Mouse (Mus musculus): ENCODE measurements around the gene Pus10. TPM values are rescaled to one million over a fixed set of nuclear protein-coding genes. Genes with fewer than 3 reads are reported as not detected.
A peak's percentile ranks its signal among the peaks of the same experiment; 100 is the strongest.

Pus10 gene
- polyA plus RNA-seq (2016; fragmentation: Nextera tagmentation; extraction: Ambion mirVana), result 23.8 and 24.9 TPM in 2 replicates

- Histone ChIP-seq H3K4me2 (peak within 1 kb of the TSS; percentile 67), H3K9me3 (no peaks in the 10 kb centered on the region), H3K9ac (peak within 1 kb of the TSS; percentile 90), H3K4me1 (peaks cover 16% of the 10 kb centered on the region), H3K27me3 (no peaks in the 10 kb centered on the region), H3K4me3 (replicated peaks) (peak within 1 kb of the TSS; percentile 89), H3K36me3 (replicated peaks) (no peaks in the 10 kb centered on the region), H3K27ac (peak within 1 kb of the TSS; percentile 94)
- peak; percentile 62 for ATAC-seq (ENCODE audit: low FRiP score)
- WGBS, result under 1% methylated on average over 40 of the region's 40 CpGs
Observed at GRCm38 (mm10) chr11:23665311-23665786, at the start of gene Pus10. TSS of gene Pus10 (plus strand) at chr11:23665674.

DNA sequence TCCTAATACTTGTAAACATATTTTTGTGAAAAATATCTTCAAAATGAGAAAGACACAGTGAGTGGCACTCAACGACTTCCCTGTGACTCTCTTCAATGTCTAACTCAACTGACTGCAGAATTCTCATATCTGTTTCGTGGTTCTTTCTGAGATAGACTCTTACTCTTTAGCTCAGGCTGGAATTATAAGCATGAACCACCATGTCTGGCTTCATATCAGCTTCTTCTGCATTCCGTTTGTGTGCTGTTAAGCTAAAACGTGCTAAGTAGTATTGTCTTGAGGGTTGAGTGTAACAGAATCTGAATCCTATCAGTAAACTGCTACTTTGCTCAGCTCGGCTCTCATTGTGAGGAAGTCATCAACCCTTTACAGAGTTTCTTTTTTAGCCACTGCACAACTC is 46.5 kb upstream of the Pus10 start:
- peaks cover 12% of the 10 kb centered on the region for H3K36me3 ChIP-seq (replicated peaks)
- no peak overlapping the region for H3K4me2 ChIP-seq
- H3K27me3 ChIP-seq, result no peaks in the 10 kb centered on the region
- no peak overlapping the region for H3K4me3 ChIP-seq (replicated peaks)
- no peaks in the 10 kb centered on the region for H3K9me3 ChIP-seq
- H3K27ac ChIP-seq, result no peak overlapping the region
- no peak for ATAC-seq (ENCODE audit: low FRiP score)
- H3K9ac ChIP-seq, result no peak overlapping the region
- 80% methylated on average over 5 of the region's 5 CpGs for WGBS
- no peaks in the 10 kb centered on the region for H3K4me1 ChIP-seq

DNA sequence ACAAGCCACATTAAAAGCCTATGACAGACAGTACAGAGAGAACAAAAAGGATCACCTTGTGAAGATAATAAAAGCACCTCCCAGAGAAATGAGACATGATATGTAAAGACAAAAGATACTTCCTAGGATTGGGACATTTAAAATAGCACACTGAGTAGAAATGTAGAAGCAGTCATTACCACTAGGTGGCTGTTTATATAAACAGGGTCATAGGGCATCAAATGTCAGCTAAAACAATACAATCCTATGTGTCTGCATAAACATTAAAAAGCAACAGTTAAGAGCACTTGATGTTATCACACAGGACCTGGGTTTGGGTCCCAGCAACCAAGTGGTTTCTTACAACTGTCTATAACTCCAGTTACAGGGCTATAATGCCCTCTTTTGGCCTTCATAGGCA is 34.8 kb upstream of the Pus10 start:
- no peaks in the 10 kb centered on the region for H3K27me3 ChIP-seq
- H3K36me3 ChIP-seq (replicated peaks), result peaks cover 10% of the 10 kb centered on the region
- H3K4me2 ChIP-seq, result no peak overlapping the region
- peaks cover 10% of the 10 kb centered on the region for H3K4me1 ChIP-seq
- ATAC-seq (ENCODE audit: low FRiP score), result no peak
- H3K4me3 ChIP-seq (replicated peaks), result no peak overlapping the region
- no peak overlapping the region for H3K27ac ChIP-seq
- no peak overlapping the region for H3K9ac ChIP-seq
- no peaks in the 10 kb centered on the region for H3K9me3 ChIP-seq

GRCm38 (mm10) chr11:23632945-23633878 is 32.3 kb upstream of the Pus10 start, which contains the start of gene 0610010F05Rik:
TSS of gene 0610010F05Rik (minus strand) at chr11:23633639.
- Histone ChIP-seq H3K4me2 (peak within 1 kb of the TSS; percentile 58), H3K27me3 (no peaks in the 10 kb centered on the region), H3K9me3 (no peaks in the 10 kb centered on the region), H3K9ac (peak within 1 kb of the TSS; percentile 90), H3K4me3 (replicated peaks) (peak within 1 kb of the TSS; percentile 72), H3K36me3 (replicated peaks) (peaks cover 5% of the 10 kb centered on the region), H3K27ac (peak within 1 kb of the TSS; percentile 93), H3K4me1 (peaks cover 10% of the 10 kb centered on the region)
- peak; percentile 100 for ATAC-seq (ENCODE audit: low FRiP score)
- under 1% methylated on average over 90 of the region's 103 CpGs for WGBS

- peaks cover 10% of the 10 kb centered on the region for H3K4me1 ChIP-seq
- peak overlapping the region; percentile 22; the same call in 1 of the 2 replicates for H3K9ac ChIP-seq
- H3K27ac ChIP-seq, result peak overlapping the region; percentile 93
- H3K36me3 ChIP-seq (replicated peaks), result no peaks in the 10 kb centered on the region; the same call in 1 of the 2 replicates
- H3K27me3 ChIP-seq, result no peaks in the 10 kb centered on the region
- ATAC-seq (ENCODE audit: low FRiP score), result no peak; the same call in 1 of the 2 replicates
- peak overlapping the region; percentile 72 for H3K4me3 ChIP-seq (replicated peaks)
- WGBS, result 13% methylated on average over 7 of the region's 7 CpGs
- H3K9me3 ChIP-seq, result no peaks in the 10 kb centered on the region
- peak overlapping the region; percentile 58 for H3K4me2 ChIP-seq
Observed at GRCm38 (mm10) chr11:23633879-23634215, 31.6 kb upstream of the Pus10 start.

DNA sequence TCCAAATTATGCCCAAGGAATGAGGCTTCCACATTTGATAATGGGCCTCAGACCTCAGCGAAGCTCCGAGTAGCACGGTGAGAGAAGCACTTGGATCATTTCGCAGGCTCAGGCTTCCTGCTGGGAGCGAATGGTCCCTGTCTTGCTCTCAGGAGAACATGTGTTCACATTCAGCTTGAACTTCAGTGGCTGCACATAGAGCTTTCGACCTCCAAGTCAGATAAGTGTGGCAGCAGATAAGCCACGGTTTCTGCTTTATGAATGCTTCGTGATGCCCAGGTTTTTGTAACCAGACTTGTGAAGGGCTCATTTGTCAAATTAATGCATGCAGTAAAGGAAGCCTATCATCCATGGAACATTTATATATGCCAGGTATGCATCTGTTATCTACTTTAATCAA is 30.9 kb upstream of the Pus10 start:
- Histone ChIP-seq H3K36me3 (replicated peaks) (no peaks in the 10 kb centered on the region; the same call in 1 of the 2 replicates), H3K4me1 (peaks cover 10% of the 10 kb centered on the region), H3K27ac (no peak overlapping the region), H3K4me3 (replicated peaks) (no peak overlapping the region), H3K9me3 (no peaks in the 10 kb centered on the region), H3K27me3 (no peaks in the 10 kb centered on the region), H3K9ac (no peak overlapping the region), H3K4me2 (no peak overlapping the region)
- no peak for ATAC-seq (ENCODE audit: low FRiP score)
- WGBS, result 79% methylated on average over 8 of the region's 8 CpGs

GRCm38 (mm10) chr11:23647431-23647830 is 18.0 kb upstream of the Pus10 start:
- Histone ChIP-seq H3K27ac (no peak overlapping the region), H3K4me2 (no peak overlapping the region), H3K4me3 (replicated peaks) (no peak overlapping the region), H3K9ac (no peak overlapping the region), H3K4me1 (no peaks in the 10 kb centered on the region), H3K36me3 (replicated peaks) (peaks cover 30% of the 10 kb centered on the region), H3K9me3 (no peaks in the 10 kb centered on the region), H3K27me3 (no peaks in the 10 kb centered on the region)
- no peak for ATAC-seq (ENCODE audit: low FRiP score)

GRCm38 (mm10) chr11:23647835-23648234 is 17.6 kb upstream of the Pus10 start:
- WGBS, result 96% methylated on average over 3 of the region's 3 CpGs
- Histone ChIP-seq H3K4me3 (replicated peaks) (no peak overlapping the region), H3K27ac (no peak overlapping the region), H3K9ac (no peak overlapping the region), H3K4me2 (no peak overlapping the region), H3K27me3 (no peaks in the 10 kb centered on the region), H3K4me1 (no peaks in the 10 kb centered on the region), H3K36me3 (replicated peaks) (peaks cover 26% of the 10 kb centered on the region), H3K9me3 (no peaks in the 10 kb centered on the region)
- ATAC-seq (ENCODE audit: low FRiP score), result no peak

- Histone ChIP-seq H3K27ac (no peak overlapping the region), H3K36me3 (replicated peaks) (peaks cover 9% of the 10 kb centered on the region), H3K9me3 (no peaks in the 10 kb centered on the region), H3K4me1 (peaks cover 2% of the 10 kb centered on the region; the same call in 1 of the 2 replicates), H3K9ac (no peak overlapping the region), H3K27me3 (no peaks in the 10 kb centered on the region), H3K4me3 (replicated peaks) (no peak overlapping the region), H3K4me2 (no peak overlapping the region)
- WGBS, result 51% methylated on average over 3 of the region's 3 CpGs
- ATAC-seq (ENCODE audit: low FRiP score), result no peak
Observed at GRCm38 (mm10) chr11:23653666-23654065, 11.8 kb upstream of the Pus10 start.

DNA sequence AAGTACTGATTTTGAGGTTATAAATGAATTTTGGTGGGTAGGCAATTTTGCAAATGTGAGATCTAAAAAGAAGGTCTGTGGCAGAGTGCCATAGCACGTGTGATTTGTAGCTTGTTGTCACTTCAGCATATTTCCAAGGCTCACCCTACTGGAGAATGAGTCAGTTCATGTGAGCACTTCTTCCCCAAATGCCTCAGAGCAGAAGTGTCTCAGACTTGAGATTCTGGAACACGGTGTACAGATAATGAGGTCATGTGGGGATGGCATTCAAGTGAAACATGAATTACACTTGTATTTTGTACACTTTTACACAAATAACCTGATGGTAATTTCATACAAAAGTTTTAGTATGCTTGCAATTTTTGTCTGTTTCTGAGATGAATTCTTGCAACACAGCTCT is 7.7 kb upstream of the Pus10 start:
- Histone ChIP-seq H3K36me3 (replicated peaks) (no peaks in the 10 kb centered on the region; the same call in 1 of the 2 replicates), H3K9ac (no peak overlapping the region), H3K27ac (no peak overlapping the region), H3K27me3 (no peaks in the 10 kb centered on the region), H3K9me3 (no peaks in the 10 kb centered on the region), H3K4me3 (replicated peaks) (no peak overlapping the region), H3K4me1 (peaks cover 2% of the 10 kb centered on the region; the same call in 1 of the 2 replicates), H3K4me2 (no peak overlapping the region)
- no peak for ATAC-seq (ENCODE audit: low FRiP score)
- WGBS, result 85% methylated on average over 2 of the region's 2 CpGs

DNA sequence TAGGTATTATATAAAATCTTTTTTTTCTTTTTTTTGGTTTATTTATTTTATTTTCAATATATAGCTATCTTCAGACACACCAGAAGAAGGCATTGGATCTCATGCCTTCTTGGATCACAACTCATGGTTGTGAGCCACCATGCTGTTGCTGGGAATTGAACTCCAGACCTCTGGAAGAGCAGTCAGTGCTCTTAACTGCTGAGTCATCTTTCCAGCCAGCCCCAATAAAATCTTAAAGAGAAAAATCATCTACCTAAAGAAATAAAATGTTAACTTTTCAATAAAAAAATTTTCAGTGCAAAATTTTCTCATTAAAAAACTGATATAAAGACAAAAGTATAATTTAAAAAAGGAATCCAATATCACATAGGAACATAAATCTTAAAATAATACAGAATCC is 1.2 kb upstream of the Pus10 start:
- Histone ChIP-seq H3K4me2 (no peak overlapping the region), H3K36me3 (replicated peaks) (no peaks in the 10 kb centered on the region), H3K4me3 (replicated peaks) (no peak overlapping the region), H3K27me3 (no peaks in the 10 kb centered on the region), H3K9me3 (no peaks in the 10 kb centered on the region), H3K4me1 (peaks cover 16% of the 10 kb centered on the region), H3K9ac (no peak overlapping the region), H3K27ac (no peak overlapping the region)
- no peak for ATAC-seq (ENCODE audit: low FRiP score)

GRCm38 (mm10) chr11:23665798-23666501 is 476 bp downstream of the Pus10 start, which contains the start of gene Pex13:
TSS of gene Pex13 (minus strand) at chr11:23665959.
- Histone ChIP-seq H3K4me1 (peaks cover 16% of the 10 kb centered on the region), H3K9me3 (no peaks in the 10 kb centered on the region), H3K4me2 (peak within 1 kb of the TSS; percentile 67), H3K9ac (peak within 1 kb of the TSS; percentile 90), H3K4me3 (replicated peaks) (peak within 1 kb of the TSS; percentile 89), H3K36me3 (replicated peaks) (no peaks in the 10 kb centered on the region), H3K27ac (peak within 1 kb of the TSS; percentile 94), H3K27me3 (no peaks in the 10 kb centered on the region)
- WGBS, result under 1% methylated on average over 49 of the region's 49 CpGs
- peak; percentile 98 for ATAC-seq (ENCODE audit: low FRiP score)

Data from forebrain, embryonic 12.5 days (tissue).